Mouse (Mus musculus) erythroblast, embryonic 14.5 days (primary cell): ENCODE measurements around the gene Fez1. TPM values are rescaled to one million over a fixed set of nuclear protein-coding genes. Genes with fewer than 3 reads are reported as not detected.

Experiments used
- H3K27me3 ChIP-seq: 2 replicates; pipeline ENCODE4 v1.6.1; 2012; ENCODE audit warnings: inconsistent platforms; ENCODE audit not compliant: control insufficient read depth
- H3K36me3 ChIP-seq: 2 replicates; pipeline ENCODE4 v1.6.1; 2012; ENCODE audit warnings: mild to moderate bottlenecking, inconsistent platforms; ENCODE audit not compliant: control insufficient read depth
- H3K4me1 ChIP-seq: 2 replicates; pipeline ENCODE4 v1.6.1; 2012; ENCODE audit warnings: inconsistent platforms; ENCODE audit not compliant: control insufficient read depth
- H3K4me3 ChIP-seq: replicated peaks from 2 replicates; pipeline ENCODE3; 2012; ENCODE audit warnings: moderate library complexity, mild to moderate bottlenecking, inconsistent platforms
- H3K9me3 ChIP-seq: 2 replicates; pipeline ENCODE4 v1.6.1; 2012; ENCODE audit warnings: low read length, inconsistent platforms, mixed read lengths; ENCODE audit not compliant: control insufficient read depth
- GATA1 ChIP-seq: IDR thresholded peaks from 2 replicates; pipeline ENCODE4 v1.6.1; 2012; ENCODE audit warnings: low read length, inconsistent platforms, mixed read lengths
- TAL1 ChIP-seq: IDR thresholded peaks from 3 replicates; pipeline ENCODE4 v1.6.1; 2012; ENCODE audit warnings: low read length, inconsistent platforms, mixed read lengths
- polyA plus RNA-seq: library from polyadenylated mRNA; stranded (reverse); fragments of >175 nt; gene quantifications from 2 replicates; pipeline ENCODE4 v1.2.3, GENCODE M21; 2012

Gene Fez1
- polyA plus RNA-seq, 1 experiment: not detected

DNA sequence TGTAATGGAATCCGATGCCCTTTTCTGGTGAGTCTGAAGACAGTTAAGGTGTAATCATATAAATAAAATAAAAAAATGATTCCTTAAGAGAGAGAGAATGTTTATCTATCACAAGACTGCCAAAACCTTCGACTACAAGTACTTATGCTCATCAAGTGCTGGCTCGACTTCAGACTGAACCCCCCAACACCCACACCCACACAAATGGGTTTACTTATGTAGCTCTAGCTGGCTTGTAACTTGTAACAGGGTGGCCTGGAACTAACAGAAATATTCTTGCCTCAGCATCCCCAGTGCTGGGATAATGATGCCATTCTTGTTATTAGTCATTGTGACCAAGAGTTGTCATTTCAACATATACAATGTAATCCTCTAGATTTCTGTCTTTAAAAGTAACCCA lies 17.7 kb upstream of the Fez1 start:
- no peaks in the 10 kb centered on the region for H3K27me3 ChIP-seq
- H3K36me3 ChIP-seq: no peaks in the 10 kb centered on the region
- no peak overlapping the region for H3K4me3 ChIP-seq
- H3K4me1 ChIP-seq: no peaks in the 10 kb centered on the region
- no peaks in the 10 kb centered on the region for H3K9me3 ChIP-seq
- TF ChIP-seq TAL1 (no peak), GATA1 (no peak)

DNA sequence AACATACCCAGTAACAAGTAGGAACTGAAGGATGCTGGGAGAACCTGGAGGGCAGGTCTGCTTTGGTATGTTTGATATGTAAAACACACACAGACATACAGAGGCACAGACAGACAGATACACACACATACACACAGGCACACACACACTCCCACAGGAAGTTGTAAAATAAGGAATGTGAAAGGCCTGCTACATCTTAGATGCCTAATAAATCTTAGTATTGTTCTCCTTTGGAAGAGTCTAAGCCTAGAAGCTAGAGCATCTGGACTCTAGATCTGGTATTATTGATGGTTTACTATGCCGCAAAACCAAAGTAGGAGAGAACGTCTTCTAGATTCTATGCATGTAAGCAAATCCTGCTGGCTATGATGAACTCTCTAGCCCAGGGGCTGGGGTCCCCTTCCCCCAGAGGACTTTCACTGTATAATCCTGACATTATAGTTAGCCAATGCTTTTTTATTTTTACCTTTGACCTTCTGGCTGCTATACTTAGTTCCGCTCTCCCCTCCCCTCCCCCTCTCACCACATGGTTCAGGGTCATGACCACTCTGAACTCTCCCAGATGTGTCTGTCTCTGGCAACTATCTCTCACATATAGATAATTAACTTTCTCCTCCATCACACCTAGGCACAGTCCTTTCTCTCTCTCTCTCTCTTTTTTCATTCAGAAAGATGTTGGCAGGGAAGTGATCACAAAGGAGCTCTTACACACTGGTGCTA lies 16.2 kb upstream of the Fez1 start:
- Histone ChIP-seq H3K27me3 (no peaks in the 10 kb centered on the region), H3K4me3 (no peak overlapping the region), H3K9me3 (no peaks in the 10 kb centered on the region), H3K36me3 (no peaks in the 10 kb centered on the region), H3K4me1 (no peaks in the 10 kb centered on the region)
- no peak for TF ChIP-seq GATA1
- TF ChIP-seq TAL1: no peak

DNA sequence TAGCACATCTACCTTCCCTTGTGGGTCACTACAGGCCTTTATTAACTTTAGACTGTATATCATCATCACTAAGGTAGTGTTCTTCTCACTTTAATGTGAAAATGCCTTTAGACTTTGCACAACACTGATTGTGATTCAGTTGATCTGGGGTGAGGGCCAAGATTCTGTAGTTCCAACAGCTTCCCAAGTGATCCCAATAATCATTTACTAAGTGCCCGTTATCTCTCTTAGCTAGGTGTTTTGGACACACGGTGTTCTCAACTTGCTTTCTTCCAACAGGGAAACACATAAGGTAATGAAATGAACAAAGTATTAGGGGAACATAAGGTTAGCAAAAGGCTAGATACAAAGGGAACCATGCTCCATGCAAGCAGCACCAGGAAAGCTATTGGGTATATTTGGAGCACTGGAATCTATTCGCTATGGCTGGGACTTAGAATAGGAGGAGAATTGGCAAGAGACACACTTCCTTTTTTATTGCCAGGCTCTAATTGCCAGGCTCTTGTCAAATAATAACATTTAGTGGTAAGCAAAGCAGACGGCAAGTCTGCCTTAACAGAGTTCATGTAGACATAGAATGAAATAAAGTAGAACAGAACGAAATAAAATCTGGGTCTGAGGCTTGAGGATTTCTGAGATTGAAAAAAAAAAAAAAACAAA lies 13.4 kb upstream of the Fez1 start:
- Histone ChIP-seq H3K36me3 (no peaks in the 10 kb centered on the region), H3K4me3 (no peak overlapping the region), H3K27me3 (no peaks in the 10 kb centered on the region), H3K4me1 (no peaks in the 10 kb centered on the region), H3K9me3 (no peaks in the 10 kb centered on the region)
- TF ChIP-seq GATA1 (no peak), TAL1 (no peak)

DNA sequence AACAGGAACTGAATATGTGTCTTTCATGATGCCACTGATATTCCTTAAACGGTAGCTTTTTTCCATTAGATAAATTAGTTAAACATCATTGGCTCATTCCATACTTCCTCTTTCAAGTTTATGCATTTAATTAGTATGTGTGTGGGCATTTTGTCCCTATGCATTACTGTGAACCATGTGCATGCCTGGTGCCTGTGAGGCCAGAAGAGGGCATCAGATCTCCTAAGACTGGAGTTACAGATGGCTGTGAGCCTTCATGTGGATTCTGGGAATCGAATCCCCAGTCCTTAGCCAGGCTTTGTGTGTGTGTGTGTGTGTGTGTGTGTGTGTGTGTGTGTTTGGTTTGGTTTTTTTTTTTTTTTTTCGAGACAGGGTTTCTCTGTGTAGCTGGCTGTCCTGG lies 7.2 kb upstream of the Fez1 start:
- no peaks in the 10 kb centered on the region for H3K27me3 ChIP-seq
- no peaks in the 10 kb centered on the region for H3K4me1 ChIP-seq
- H3K4me3 ChIP-seq: no peak overlapping the region
- no peaks in the 10 kb centered on the region for H3K36me3 ChIP-seq
- no peak for TF ChIP-seq TAL1
- no peak for TF ChIP-seq GATA1
- no peaks in the 10 kb centered on the region for H3K9me3 ChIP-seq

DNA sequence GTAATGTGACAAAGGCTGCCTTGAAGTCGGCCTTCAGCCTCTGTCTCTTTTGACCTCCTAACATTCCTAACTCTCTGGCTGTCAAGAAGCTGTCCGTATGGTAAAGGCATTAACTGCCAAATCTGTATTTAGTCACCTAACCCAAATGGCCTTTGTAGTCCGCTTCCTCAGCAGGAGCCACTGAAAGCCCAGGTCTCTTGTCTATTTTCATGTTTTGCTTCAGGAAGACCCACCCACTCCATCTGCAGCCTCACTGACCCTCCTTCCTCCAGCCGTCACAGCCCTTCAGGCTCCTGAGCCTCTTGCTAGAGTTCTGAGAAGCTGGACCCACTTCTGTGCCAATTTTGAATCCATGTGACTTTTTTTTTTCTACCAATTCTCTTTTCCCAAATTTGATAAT lies 2.8 kb upstream of the Fez1 start:
- no peaks in the 10 kb centered on the region for H3K4me1 ChIP-seq
- H3K27me3 ChIP-seq: no peaks in the 10 kb centered on the region
- H3K9me3 ChIP-seq: no peaks in the 10 kb centered on the region
- H3K4me3 ChIP-seq: no peak overlapping the region
- no peaks in the 10 kb centered on the region for H3K36me3 ChIP-seq
- TF ChIP-seq GATA1 (no peak), TAL1 (no peak)

DNA sequence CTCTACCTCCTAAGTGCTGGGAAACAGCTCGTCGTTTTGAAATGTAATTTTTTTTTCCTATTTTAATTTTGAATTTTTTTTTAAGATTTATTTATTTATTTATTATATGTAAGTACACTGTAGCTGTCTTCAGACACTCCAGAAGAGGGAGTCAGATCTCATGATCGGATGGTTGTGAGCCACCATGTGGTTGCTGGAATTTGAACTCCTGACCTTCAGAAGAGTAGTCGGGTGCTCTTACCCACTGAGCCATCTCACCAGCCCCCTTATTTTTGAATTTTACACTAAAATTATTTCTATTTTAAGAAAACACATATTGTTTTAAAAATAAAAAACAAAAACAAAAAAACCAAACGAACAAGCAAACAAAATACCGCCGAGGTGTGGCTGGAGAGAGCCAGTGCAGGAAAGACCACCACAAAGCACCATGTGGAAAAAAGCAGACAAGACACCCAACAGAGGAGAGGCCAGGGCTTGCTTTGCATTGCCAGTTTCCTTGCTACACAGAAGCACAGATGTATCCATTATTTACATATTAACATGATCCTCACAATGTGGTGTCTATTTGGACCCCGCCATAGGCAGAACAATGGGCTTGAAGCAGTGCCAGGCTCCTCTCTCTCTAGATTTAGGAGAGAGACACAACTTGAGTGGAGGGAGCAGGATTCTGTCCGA lies 558 bp upstream of the Fez1 start:
- no peak overlapping the region for H3K4me3 ChIP-seq
- H3K27me3 ChIP-seq: no peaks in the 10 kb centered on the region
- H3K4me1 ChIP-seq: no peaks in the 10 kb centered on the region
- TF ChIP-seq TAL1 (no peak), GATA1 (no peak)
- no peaks in the 10 kb centered on the region for H3K36me3 ChIP-seq
- no peaks in the 10 kb centered on the region for H3K9me3 ChIP-seq

DNA sequence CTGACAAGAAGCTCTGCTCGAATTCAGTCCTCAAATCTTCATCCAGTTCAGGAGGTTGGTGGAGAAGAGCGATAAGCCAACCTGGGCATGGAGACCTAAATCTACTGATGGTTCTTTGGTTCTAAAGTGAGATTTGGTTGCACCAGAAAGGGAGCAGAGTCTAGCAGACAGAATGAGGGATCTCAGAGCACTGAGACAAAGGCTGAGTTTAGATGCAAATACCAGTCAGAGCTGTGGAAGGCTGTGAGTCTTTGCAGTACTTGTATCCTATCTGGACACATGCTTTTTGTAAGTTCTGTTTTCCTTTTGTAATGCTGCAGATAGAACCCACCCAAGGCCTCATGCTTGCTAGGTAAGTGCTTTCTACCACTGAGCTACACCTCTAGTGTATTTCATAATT lies 360 bp downstream of the Fez1 start:
- Histone ChIP-seq H3K9me3 (no peaks in the 10 kb centered on the region), H3K36me3 (no peaks in the 10 kb centered on the region), H3K4me1 (no peaks in the 10 kb centered on the region), H3K27me3 (no peaks in the 10 kb centered on the region), H3K4me3 (no peak overlapping the region)
- TF ChIP-seq TAL1: no peak
- TF ChIP-seq GATA1: no peak

DNA sequence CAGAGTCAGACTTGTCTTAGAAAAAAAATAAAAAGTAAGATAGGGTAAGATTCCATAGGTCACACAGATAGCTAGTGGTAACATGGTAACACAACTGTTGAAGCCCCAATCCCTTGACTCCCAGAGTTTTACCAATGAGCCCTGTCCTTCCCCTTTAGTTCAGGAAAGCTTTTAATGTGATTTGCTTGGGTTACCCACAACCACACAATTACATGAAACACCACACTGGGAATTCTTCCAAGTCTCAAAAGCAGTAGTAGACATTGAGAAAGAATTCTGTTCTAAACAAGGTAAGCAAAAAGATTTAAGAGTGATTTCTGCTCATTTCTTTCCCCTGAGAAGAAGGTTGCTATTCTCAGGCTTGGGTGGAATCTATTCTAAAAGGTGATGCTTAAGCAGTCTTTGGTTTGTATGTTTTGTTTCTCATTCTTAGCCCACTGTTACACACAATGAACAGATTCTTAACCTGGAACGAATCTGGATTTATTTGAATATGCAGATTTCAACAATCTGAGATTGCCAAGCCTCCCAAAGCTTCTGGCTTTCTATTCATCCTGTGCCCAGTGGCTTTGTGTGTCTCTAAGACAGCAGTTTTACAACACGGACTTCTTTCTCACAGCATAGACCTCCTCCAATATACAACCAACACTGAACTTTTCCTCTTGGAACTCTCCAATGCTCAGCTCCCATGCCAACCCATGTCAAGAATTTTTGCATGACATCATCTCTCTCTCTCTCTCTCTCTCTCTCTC lies 5.1 kb downstream of the Fez1 start:
- H3K4me1 ChIP-seq: no peaks in the 10 kb centered on the region
- TF ChIP-seq TAL1 (no peak), GATA1 (no peak)

DNA sequence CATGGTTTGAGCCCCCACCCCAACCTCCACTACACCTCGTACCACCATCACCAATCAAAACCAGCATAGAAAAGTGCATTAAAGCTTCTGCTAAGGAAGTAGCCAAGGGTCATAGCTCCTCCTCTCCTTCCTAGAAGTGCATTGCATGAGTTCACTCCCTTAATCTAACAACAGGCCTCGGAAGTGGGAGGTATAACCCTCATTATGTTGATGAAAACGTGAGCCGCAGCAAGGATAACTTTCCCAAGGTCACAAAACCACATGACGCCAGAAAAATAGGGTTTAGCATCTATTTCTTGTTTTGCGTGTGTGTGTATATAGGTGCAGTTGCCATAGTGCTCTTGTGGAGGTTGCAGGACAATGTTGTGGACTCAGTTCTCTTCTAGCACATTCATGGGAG lies 9.7 kb downstream of the Fez1 start:
- TF ChIP-seq TAL1: no peak
- TF ChIP-seq GATA1: no peak
- H3K4me3 ChIP-seq: no peak overlapping the region
- H3K36me3 ChIP-seq: no peaks in the 10 kb centered on the region
- no peaks in the 10 kb centered on the region for H3K4me1 ChIP-seq
- peaks cover 35% of the 10 kb centered on the region for H3K27me3 ChIP-seq
- H3K9me3 ChIP-seq: no peaks in the 10 kb centered on the region

More for the DNA sequence above, 5.1 kb downstream of the Fez1 start:
- H3K27me3 ChIP-seq: peaks cover 7% of the 10 kb centered on the region
- no peaks in the 10 kb centered on the region for H3K9me3 ChIP-seq
- H3K36me3 ChIP-seq: no peaks in the 10 kb centered on the region
- no peak overlapping the region for H3K4me3 ChIP-seq
